Mouse (Mus musculus) right cerebral cortex, postnatal 25 days (tissue): Measurements from ENCODE around the gene Tmem144.
"Not testable (repeated sequence)": the region's sequence is repeated elsewhere in the genome, so short reads cannot be mapped to it uniquely, and the experiment has no call there.

Source experiments
- DNase-seq: peaks from one replicate; pipeline ENCODE4 v3.0.0; 2022

Gene Tmem144

DNA sequence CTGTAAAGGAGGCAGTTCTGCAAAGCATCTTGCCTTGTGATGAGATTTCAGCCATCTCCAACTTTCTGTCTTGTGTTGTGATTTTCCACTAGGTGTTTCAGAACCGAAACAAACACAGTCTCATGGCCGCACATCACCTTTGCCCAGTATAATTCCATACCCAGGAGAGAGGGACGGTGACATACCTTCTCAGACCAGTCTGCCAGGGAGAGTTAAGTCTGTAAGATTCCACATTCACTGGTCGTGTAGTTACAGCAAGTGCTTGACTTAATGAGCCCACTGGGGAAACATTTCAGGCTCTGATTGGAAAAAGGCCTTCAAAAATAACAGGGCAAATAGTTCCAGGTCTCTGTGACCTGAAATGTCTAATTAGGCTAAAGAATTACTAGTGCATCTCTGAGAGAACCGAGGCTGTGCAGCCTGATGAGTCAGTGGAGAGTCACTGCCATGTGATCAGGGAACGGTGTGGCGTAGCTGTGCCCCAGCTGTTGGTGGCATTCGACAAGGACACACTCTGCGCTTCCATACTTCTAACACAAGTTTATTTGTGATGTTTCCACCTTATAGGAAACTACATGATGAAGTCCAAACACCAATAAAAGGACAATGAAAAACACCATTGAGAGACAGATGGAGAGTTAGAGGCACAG lies 43.9 kb downstream of the Tmem144 start:
- DNase-seq: no peak

DNA sequence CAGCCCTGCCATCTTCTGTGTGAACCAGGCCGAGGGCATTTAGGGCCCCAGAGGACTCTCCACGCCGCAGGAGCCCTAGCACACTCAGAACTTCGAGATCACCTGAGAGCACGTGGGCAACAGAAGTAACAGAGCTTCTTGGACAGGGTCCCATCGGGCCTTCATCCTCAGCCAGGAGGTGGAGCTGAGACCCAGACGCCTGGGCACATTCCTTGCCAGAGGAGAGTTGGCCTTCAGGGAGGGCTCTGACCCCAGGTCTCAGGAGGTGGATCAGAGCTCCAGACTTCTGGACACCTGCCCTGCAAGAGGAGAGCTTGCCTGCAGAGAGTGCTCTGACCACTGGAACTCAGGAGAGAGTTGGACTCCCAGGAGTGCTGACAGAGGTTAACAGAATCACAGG lies 51.8 kb downstream of the Tmem144 start:
- DNase-seq: not testable (repeated sequence)

DNA sequence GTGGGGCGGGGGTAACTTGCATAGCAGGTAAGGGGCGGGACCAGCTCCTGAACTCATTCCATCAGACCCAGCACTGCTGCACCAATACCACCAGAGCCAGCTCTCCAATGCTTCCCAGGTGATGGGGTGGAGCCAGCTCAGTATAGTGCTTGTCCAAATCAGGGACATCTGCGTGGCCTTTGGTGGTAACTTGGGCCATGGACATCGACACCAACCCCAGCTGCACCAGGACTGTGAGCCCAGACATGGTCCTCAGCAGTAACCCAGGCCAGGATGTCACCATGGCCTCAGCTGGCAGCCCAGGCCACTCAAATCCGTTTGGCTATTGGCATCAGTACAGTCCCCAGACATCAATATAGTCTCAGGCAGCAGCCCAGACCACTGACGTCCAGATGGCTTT lies 60.3 kb downstream of the Tmem144 start:
- no peak for DNase-seq

DNA sequence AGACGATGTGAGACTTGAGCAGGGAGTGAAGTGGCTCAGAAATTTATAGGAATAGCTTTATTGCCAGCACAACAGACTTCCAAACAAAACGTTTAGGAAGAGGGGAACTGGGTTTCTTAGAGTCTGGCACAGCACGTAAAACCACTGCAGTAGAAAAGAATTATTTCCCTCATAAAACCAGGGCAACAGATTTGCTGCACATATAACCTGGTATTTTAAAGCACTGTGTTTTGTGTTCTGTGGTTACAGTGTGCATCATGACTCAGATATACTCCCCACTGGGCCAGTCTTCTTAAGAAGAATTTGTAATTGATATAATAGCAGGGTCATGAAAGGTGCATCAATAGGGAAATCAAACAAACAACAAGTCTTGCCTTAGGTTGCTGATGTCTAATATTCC lies 62.2 kb downstream of the Tmem144 start:
- no peak for DNase-seq

DNA sequence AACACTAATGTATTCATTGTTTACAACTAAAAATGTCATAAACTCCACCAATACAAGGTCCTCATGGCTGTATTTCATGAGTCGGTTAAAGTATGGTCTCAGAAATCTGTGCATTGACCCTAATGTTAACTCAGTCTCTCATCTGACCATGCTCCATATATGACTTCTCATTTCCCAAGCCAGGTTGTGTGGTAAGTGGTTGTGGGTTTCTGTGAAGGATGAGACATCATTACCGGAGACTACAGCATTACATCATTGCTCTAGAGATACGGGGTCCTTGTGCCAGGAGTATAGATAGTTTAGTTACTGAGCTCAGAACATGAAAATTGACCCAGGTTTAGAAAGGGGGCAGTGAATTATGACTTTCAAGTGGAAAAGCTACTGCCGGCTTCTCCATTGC lies 63.0 kb downstream of the Tmem144 start:
- DNase-seq: no peak

DNA sequence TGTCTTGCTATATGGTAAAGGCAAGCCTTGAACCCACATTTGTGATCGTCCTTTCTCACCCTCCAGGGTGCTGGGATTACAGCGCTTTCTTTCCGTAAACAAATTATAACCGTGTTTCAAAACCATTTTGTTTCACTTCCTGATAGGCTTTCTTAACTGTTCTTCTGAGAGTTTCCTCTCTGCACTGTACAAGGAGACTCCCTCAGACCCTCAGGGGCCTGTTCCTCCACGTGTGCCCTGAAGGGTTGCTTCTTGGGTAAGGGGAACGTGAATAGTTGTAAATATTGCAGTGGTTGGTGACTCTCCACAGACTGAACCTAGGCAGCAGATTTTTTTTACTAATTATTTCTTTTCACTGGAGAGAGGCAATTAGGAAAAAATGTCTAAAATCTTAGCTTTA lies 63.6 kb downstream of the Tmem144 start:
- no peak for DNase-seq

DNA sequence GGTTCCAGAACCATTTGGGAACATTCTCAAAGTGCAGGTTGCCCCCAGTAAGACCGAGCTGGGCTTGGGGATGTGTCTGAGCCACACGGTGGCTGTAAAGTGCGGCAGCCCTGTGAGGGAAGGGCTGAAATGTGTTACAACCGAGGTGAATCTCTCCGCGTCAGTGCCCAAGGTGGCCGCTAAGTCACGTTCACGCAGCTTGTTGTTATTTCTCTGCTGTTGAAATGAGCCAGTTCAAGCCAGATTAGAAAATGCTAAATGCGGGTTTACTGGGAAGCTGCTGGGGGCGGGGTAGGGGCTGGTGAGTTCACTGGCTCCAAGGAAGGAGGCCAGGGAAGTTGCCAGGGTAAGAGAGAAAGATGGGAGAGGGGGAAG lies 68.2 kb downstream of the Tmem144 start:
- DNase-seq: no peak

DNA sequence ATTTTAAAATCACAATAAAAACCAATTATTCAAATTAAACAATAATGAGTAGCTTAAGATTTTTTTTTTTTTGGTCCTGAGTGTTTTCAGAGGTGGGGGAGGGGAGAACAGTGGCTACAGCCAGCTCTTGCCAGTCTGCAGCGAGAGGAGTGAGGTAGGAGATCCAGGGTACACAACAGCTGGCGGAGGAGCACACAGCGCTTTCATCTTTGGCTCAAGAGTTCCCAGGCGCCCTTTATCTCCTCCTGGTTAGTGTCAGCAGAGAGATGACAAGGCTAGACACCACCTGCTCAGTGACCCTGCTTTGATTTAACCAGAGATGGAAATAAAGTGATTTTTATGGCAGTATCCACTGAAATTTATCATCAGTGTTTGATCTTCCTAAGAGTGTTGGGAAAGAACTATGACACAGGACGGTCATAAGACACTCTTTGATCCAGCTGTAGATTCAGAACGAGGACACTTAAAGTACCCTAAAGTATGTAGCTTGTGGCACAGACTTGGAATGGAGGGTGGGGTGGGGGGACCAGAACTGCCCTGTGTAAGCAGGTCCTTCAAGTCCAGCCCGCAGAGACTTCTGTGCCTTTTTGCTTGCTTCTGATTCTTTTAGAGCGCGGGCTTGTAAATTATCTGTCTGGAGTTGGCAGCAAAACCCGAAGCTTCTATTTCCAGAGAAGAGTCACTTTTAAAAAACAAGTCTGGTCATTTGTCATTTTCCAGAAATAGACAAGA lies 68.8 kb downstream of the Tmem144 start:
- DNase-seq: no peak

DNA sequence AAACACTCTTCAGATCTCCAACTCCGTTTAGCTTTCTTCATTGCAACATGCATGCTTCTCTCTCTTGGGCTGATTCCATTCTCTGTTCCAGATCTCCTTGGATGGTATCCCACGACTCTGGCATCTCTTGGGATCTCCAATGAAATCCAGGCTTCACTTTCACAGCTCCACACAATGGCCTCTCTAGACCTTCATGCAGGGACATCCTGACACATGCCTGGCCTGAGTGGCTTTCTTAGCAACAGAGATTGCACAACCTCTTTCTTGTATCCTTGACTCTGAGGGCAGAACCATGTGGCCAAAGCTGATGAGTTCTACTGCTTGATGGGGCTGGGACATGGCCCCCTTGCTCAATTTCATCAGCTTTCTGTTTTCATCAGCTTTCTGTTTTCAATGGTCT lies 79.9 kb downstream of the Tmem144 start:
- no peak for DNase-seq
